Mouse (Mus musculus) E14TG2a.4 (cell line): ENCODE measurements around the gene Fbxw21.

Experiments
- H3K27me3 ChIP-seq: 2 replicates; pipeline ENCODE4 v1.6.1; 2014; ENCODE audit warnings: low read length, control low read depth; ENCODE audit not compliant: insufficient read depth
- H3K36me3 ChIP-seq: 2 replicates; pipeline ENCODE4 v1.6.1; 2014; ENCODE audit warnings: low read length, control low read depth; ENCODE audit not compliant: insufficient read depth
- H3K4me1 ChIP-seq: replicated peaks from 2 replicates; pipeline ENCODE4 v1.6.1; 2014; ENCODE audit warnings: low read depth, low read length, control low read depth
- H3K4me3 ChIP-seq: replicated peaks from 2 replicates; pipeline ENCODE4 v1.5.1; 2014; ENCODE audit warnings: mild to moderate bottlenecking, low read length
- H3K9me3 ChIP-seq: 2 replicates; pipeline ENCODE4 v1.6.1; 2014; ENCODE audit warnings: low read length, control low read depth
- CTCF ChIP-seq: conservative IDR thresholded peaks from 2 replicates; pipeline ENCODE4 v1.5.1; 2014; ENCODE audit warnings: low read length
- NANOG ChIP-seq: IDR thresholded peaks from 2 replicates; pipeline ENCODE4 v1.6.1; 2014; ENCODE audit warnings: borderline replicate concordance, low read length, mixed read lengths
- POU5F1 ChIP-seq: IDR thresholded peaks from 2 replicates; pipeline ENCODE4 v1.6.1; 2014; ENCODE audit warnings: low read length, borderline replicate concordance

Gene Fbxw21

DNA sequence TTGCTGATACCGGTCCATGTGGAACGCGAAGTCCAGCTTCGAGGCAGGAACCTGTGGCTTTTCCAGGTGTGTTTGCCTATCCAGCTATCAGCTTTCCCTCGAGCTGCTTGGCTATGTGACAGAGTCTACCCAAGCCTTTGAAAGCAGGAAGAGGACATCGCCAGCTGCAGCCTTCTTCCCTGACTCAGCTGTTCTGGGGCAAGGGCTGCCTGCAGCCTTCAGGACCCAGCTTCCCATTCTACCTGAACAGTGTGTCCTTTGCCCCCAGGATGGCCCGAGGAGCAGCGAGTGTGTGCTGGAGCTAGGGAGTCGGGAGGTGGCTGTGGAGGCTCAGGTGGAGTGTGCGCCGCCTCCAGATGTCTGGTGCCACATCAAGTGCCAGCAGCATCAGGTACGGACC, 56.2 kb downstream of the Fbxw21 start:
- Histone ChIP-seq H3K36me3 (peaks cover 89% of the 10 kb centered on the region), H3K27me3 (no peaks in the 10 kb centered on the region), H3K4me1 (peaks cover 40% of the 10 kb centered on the region), H3K4me3 (no peak overlapping the region), H3K9me3 (peaks cover 13% of the 10 kb centered on the region; the same call in 1 of the 2 replicates)
- no peak for TF ChIP-seq POU5F1
- TF ChIP-seq NANOG = no peak
- TF ChIP-seq CTCF = no peak

- peaks cover 9% of the 10 kb centered on the region; the same call in 1 of the 2 replicates for H3K9me3 ChIP-seq
- no peaks in the 10 kb centered on the region for H3K27me3 ChIP-seq
- TF ChIP-seq NANOG (no peak), CTCF (no peak), POU5F1 (no peak)
- H3K36me3 ChIP-seq = peaks cover 89% of the 10 kb centered on the region
- no peak overlapping the region for H3K4me3 ChIP-seq
- peaks cover 47% of the 10 kb centered on the region for H3K4me1 ChIP-seq
Measured at GRCm38 (mm10) chr9:109105011-109105410, 56.8 kb downstream of the Fbxw21 start.

- Histone ChIP-seq H3K27me3 (no peaks in the 10 kb centered on the region), H3K4me1 (peaks cover 54% of the 10 kb centered on the region), H3K4me3 (0 out of 2 replicates have a peak overlapping the region, but pooled peaks have one; percentile 20), H3K36me3 (peaks cover 89% of the 10 kb centered on the region), H3K9me3 (no peaks in the 10 kb centered on the region; the same call in 1 of the 2 replicates)
- TF ChIP-seq NANOG (no peak), POU5F1 (no peak), CTCF (no peak)
Measured at GRCm38 (mm10) chr9:109104083-109104482, 57.8 kb downstream of the Fbxw21 start.

- TF ChIP-seq CTCF = no peak
- no peak for TF ChIP-seq POU5F1
- TF ChIP-seq NANOG = no peak
- H3K9me3 ChIP-seq = no peaks in the 10 kb centered on the region
- H3K36me3 ChIP-seq = peaks cover 82% of the 10 kb centered on the region
- H3K4me1 ChIP-seq = peaks cover 61% of the 10 kb centered on the region
- H3K4me3 ChIP-seq = no peak overlapping the region
- no peaks in the 10 kb centered on the region for H3K27me3 ChIP-seq
Measured at GRCm38 (mm10) chr9:109103250-109103649, 58.6 kb downstream of the Fbxw21 start.

DNA sequence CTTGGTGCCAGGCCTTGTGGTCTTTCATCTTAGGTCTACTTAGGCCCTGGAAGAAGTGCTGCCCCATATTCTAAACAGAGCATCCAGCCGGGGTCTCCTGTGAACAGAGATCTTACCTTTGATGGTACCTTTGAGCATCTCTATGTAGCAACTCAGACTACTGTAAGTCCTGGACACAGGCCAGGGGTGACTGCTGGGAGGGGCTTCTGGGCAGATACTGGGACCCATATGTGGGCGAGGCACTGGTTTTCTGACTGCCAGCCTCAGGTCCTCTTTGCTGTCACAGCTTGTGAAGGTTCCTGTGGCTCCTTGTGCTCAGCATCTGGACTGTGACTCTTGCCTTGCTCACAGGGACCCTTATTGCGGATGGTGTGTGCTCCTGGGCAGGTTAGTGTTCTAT, 59.3 kb downstream of the Fbxw21 start:
- H3K36me3 ChIP-seq = peaks cover 76% of the 10 kb centered on the region
- TF ChIP-seq NANOG (no peak), POU5F1 (no peak), CTCF (no peak)
- no peak overlapping the region for H3K4me3 ChIP-seq
- H3K9me3 ChIP-seq = no peaks in the 10 kb centered on the region
- H3K4me1 ChIP-seq = peaks cover 68% of the 10 kb centered on the region
- H3K27me3 ChIP-seq = no peaks in the 10 kb centered on the region

GRCm38 (mm10) chr9:109101933-109102445, 59.9 kb downstream of the Fbxw21 start:
- H3K4me3 ChIP-seq = no peak overlapping the region
- H3K36me3 ChIP-seq = peaks cover 74% of the 10 kb centered on the region
- peaks cover 73% of the 10 kb centered on the region for H3K4me1 ChIP-seq
- H3K9me3 ChIP-seq = no peaks in the 10 kb centered on the region
- no peaks in the 10 kb centered on the region for H3K27me3 ChIP-seq
- TF ChIP-seq NANOG (no peak), POU5F1 (no peak), CTCF (no peak)

GRCm38 (mm10) chr9:109100307-109100928, 61.4 kb downstream of the Fbxw21 start:
- no peaks in the 10 kb centered on the region for H3K9me3 ChIP-seq
- no peak for TF ChIP-seq NANOG
- no peak for TF ChIP-seq CTCF
- TF ChIP-seq POU5F1 = no peak

DNA sequence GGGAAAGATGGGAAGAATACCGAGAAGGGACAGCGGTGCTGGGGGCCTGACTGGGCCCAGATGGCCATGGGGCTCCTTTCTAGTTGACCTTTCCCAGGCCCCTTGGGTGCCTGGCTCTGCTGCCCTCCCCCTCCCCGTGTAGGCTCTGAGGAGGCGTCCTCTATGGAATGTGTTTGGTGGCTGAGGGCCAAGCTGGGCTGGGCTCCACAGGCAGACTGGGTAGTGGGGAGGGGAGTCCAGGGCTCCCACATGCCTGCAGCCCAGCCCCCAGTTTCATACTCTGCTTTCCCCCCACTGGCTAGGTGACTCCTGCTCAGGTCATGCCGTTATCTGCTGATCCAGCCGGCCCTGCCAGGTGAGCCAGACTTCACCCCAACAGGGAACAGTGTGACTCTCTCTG, 62.9 kb downstream of the Fbxw21 start:
- H3K9me3 ChIP-seq = no peaks in the 10 kb centered on the region
- peaks cover 45% of the 10 kb centered on the region for H3K36me3 ChIP-seq
- no peak overlapping the region for H3K4me3 ChIP-seq
- H3K4me1 ChIP-seq = peaks cover 68% of the 10 kb centered on the region
- H3K27me3 ChIP-seq = no peaks in the 10 kb centered on the region
- no peak for TF ChIP-seq CTCF
- no peak for TF ChIP-seq NANOG
- TF ChIP-seq POU5F1 = no peak

More at GRCm38 (mm10) chr9:109100307-109100928, 61.4 kb downstream of the Fbxw21 start:
- Histone ChIP-seq H3K4me1 (peaks cover 75% of the 10 kb centered on the region), H3K36me3 (peaks cover 58% of the 10 kb centered on the region), H3K4me3 (no peak overlapping the region), H3K27me3 (no peaks in the 10 kb centered on the region)

- TF ChIP-seq NANOG = no peak
- no peak for TF ChIP-seq CTCF
- TF ChIP-seq POU5F1 = no peak
- no peak overlapping the region for H3K4me3 ChIP-seq
- H3K4me1 ChIP-seq = peaks cover 68% of the 10 kb centered on the region
Measured at GRCm38 (mm10) chr9:109098366-109098765, 63.5 kb downstream of the Fbxw21 start.

More at GRCm38 (mm10) chr9:109098366-109098765, 63.5 kb downstream of the Fbxw21 start:
- H3K36me3 ChIP-seq = peaks cover 39% of the 10 kb centered on the region
- no peaks in the 10 kb centered on the region for H3K9me3 ChIP-seq
- no peaks in the 10 kb centered on the region for H3K27me3 ChIP-seq
